Mouse (Mus musculus) cerebellum, adult 11-12 months (tissue): ENCODE results near the gene Tnfrsf13b.

Source experiments
- DNase-seq: peaks from one replicate; pipeline ENCODE4 v3.0.0; 2022

The Tnfrsf13b gene

DNA sequence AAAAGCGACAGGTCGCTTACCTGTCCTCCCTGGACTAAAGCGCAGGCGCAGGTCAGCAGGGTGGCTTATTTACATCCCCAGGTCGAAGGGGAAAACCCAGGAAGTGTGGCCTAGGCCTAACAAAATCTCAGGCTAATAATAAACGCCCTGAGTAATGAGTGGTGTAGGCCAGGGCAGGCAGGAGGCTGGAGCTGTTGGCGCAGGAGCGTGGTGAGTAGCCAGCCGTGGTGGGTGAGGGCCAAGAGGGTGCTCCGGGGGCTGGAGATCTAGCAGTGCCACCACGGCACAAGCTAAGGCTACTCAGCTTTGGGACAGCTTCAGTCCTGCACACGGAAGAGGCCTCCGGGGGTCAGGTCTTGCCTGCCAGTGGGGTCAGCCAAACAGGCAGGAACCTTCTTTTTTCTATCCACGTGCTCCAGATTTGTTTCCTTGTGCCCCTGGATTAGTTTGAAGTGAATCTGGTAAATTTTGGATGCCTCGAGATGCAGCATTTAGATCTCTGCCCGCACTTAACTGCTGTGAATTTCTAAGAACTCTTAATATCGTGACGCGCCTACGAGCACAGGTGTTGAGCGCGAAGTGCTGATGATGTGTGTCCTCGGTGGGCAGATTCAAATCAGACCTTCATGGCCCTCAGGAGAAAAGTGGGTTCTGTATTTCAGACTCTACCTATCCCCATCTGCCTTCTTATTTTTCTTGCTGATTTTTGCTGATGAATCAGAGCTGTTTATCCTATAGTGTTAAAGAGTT is at the start of gene Tnfrsf13b:
Tnfrsf13b (plus strand) TSS at position 150 of the 750 bp plus-strand sequence.
- no peak for DNase-seq

DNA sequence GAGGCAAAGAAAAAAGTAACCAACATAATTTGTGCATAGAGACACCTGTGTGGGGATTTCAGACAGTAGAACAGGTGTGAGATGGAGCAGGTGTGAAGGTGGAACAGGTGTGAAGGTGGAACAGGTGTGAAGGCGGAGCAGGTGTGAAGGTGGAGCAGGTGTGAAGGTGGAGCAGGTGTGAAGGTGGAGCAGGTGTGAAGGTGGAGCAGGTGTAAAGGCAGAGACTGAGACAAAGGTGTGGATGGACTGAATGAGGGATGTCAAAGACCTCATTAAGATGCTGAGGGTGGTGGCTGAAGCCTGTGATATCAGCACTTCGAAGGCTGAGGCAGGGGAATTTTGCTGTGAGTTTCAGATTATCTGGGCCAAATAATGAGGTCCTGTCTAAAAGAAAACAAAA is 44.9 kb upstream of the Tnfrsf13b start:
- no peak for DNase-seq

DNA sequence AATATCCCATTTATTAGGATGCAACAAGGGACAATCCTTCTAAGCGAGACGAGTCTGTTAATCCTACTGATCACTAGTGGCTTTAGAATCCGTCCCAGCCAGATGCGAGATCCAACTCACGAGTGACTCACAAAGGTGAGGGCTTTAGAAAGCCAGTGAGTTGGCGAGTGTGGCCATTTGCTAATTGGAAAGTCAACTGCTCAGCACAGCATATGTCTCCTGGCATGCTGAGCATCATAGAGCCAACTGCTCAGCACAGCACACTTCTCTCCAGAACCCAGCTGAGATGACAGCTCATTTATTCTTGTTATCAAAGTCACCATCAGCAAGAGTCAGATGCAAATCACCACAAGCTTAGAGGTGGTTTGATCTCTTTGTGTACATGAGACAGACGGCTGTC is 36.4 kb upstream of the Tnfrsf13b start:
- DNase-seq: no peak

DNA sequence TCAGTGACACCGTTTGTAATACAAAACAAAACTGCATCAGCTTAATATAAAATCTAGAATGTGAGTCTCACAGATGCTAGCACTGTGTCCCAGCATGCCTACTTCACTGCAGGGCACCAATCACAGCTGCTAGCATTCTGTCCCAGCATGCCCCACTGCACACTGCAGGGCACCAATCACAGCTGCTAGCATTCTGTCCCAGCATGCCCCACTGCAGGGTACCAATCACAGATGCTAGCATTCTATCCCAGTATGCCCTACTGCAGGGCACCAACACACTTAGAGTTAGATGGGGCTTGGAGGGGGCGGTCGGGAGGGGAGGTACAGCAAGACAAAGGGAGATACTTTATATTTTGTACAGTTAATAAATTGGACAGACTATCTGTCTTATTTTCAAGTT is 35.4 kb upstream of the Tnfrsf13b start:
- DNase-seq: no peak

DNA sequence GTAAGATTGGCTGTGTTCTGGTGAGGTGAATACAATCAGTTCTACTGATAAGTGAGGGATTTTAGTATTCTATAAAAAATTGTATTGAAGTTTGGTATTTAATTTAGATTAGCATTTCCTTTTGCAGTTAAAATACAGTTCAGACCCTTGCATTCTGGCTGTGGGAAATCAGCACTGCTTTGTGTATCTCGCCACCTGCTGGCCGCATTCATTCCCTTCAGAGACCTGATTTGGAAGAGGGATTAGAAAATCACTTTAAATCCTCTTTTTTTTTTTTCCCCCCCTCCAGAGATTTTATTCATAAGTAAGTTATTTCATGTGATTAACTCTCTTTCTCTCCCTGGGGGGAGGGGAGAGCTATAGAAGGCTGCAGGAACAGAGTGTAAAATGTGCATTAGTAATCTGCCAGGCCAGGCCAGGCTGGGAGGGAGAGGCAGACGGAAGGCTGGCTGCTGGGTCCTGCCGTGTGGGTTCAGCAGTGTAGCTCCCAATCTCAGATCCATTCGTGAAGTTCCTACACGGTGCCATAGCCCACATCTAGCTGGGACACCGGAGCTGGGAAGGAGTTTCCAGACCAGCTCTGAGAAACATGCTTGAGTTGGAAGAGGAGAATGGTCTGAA is 34.8 kb upstream of the Tnfrsf13b start:
- DNase-seq: no peak

- no peak for DNase-seq
These were observed 28.5 kb upstream of the Tnfrsf13b start for GRCm38 (mm10) chr11:61098046-61098445.

DNA sequence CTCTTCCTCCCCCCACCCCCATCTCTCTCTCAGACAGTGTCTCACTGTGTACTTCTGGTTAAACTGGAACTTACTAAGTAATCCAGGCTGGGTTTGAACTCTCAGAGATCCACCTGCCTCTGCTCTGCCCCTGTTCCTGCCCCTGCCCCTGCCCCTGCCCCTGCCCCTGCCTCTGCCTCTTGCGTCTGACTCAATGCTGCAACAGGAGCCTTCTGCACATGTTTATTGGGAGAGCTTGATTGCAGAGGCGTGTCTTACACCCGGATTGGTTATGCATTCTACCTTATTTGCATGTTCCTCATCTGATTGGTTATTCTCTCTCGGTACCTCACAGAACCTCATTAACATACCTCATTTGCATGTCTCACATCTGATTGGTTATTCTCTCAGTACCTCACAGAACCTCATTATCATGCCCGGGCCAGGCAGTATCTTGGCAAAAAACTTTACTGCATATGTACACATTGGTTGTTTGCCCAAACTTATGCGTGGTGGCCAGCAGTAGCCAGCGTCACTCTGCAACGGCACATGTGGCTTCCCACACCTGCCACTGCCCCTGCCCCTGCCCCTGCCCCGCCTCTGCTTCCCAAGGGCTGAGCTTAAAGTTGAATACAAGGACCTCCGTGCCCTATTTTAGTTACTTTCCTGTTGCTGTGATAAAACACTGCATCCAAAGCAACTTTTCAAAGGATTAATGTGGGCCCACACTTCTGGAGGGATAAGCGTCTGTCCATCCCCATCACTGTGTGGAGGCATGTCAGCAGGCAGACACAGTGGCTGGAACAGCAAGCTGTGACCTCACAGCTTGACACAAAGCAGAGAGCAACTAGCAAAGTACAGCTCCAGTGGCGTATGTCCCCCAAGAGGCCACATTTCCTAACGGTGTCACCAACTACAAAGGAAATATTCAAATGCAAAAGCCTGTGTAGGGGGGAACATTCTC is 23.9 kb upstream of the Tnfrsf13b start:
- DNase-seq: no peak

DNA sequence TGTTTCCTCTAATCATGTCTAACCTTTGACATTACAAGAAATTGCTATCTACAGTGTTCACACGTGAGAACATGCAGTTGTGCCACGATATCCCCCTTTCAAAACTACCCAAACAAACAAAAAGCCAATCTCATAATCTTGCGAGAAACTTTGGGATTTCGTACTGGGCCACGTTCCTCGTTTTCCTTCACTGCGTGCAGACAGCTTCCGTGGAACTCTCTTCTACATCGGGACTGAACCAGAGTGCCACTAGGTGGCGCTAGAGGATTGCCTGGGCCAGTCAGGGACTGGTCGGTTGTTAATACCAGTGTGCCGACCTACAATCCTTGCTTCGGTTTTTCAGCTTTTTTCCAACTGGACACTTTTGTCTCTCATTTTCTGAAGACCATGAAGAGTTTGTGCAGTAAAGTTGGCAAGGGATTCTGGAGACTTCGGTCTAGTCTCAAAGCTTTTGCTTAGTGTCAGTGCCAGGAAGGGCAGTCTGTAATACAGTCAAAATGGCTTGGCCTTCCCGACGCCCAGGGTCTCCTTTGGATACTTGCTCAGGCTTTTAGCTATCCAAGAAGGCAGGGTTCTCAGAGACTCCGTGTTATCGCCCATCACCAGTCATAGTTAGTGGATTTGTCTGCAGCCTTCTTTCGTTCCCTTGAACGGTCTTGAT is 22.2 kb upstream of the Tnfrsf13b start:
- peak; percentile 76 for DNase-seq

GRCm38 (mm10) chr11:61108911-61109361 is 17.6 kb upstream of the Tnfrsf13b start:
- DNase-seq: no peak

GRCm38 (mm10) chr11:61109707-61110106 is 16.8 kb upstream of the Tnfrsf13b start:
- no peak for DNase-seq

DNA sequence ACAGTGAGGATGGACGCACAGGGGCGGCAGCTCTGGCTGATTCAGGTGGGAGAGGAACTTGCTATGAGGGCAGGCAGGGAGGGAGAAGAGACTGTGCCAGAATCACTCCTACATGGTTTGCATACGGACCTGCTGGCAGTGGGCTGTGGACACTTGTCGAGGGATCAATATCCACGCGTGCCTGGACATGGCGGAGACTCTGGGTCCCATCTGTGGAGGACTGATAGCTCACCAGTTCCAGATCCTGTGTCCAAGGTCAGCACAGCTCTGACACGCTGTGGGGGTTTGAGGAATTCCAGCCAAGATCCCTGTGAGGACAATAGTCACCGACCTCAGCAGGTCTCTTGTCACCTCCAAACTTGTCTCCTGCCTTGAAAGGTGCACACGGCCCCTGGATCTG is 16.4 kb upstream of the Tnfrsf13b start:
- DNase-seq: no peak

GRCm38 (mm10) chr11:61110928-61111327 is 15.6 kb upstream of the Tnfrsf13b start:
- DNase-seq: no peak

- no peak for DNase-seq
These were observed 15.1 kb upstream of the Tnfrsf13b start for GRCm38 (mm10) chr11:61111472-61111871.

DNA sequence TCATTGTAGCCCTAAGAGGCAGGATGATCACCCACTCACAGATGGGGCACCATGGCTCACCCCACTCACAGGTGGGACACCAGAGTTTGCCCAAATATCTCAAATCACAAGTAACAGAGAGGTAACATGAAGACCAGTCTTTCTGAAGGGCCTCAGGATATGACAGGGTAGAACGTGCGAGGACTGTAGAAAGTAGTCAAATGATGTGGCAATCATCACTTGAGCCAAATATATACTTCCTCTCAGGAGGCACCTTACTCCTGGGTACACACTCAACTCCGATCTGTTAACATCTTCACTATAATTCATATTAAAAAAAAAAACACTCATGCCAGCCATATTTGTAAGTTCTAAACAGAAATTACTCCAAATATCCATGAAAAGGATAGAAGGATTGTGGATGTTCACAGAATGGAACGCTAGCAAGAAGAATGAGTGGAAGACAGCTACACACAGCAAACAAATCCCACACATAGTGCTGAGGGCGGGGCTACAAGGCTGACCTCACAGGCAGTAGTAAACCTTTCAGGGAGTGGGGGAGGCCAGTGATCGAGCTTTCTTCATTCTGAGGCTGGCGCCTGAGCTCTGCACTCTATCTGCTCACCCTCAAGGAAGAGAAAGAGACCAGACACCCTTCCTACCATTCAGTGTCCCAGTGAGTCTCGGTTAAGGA is 14.1 kb upstream of the Tnfrsf13b start:
- no peak for DNase-seq

GRCm38 (mm10) chr11:61116226-61116625 is 10.3 kb upstream of the Tnfrsf13b start:
- DNase-seq: no peak

- DNase-seq: no peak
These were observed 6.5 kb upstream of the Tnfrsf13b start for GRCm38 (mm10) chr11:61119996-61120583.

- DNase-seq: no peak
These were observed 4.2 kb upstream of the Tnfrsf13b start for GRCm38 (mm10) chr11:61122283-61122768.

- DNase-seq: no peak
These were observed 3.7 kb upstream of the Tnfrsf13b start for GRCm38 (mm10) chr11:61122769-61123288.

GRCm38 (mm10) chr11:61123886-61124285 is 2.7 kb upstream of the Tnfrsf13b start:
- DNase-seq: no peak

GRCm38 (mm10) chr11:61125970-61126369 is 585 bp upstream of the Tnfrsf13b start:
- no peak for DNase-seq

GRCm38 (mm10) chr11:61127421-61128055 is 983 bp downstream of the Tnfrsf13b start:
- DNase-seq: no peak
